Mouse (Mus musculus): ENCODE results near the gene Krba1. TPM values are rescaled to one million over a fixed set of nuclear protein-coding genes. Genes with fewer than 3 reads are reported as not detected.

The Krba1 gene
- polyA plus RNA-seq, 1 experiment from 2014 or later = 25.4 TPM

Small RNA genes within 50 kb of the gene (microRNA-seq; reads per million reads assigned to microRNA genes)
- not detected for gene Gm24325

Other genes with a start within 250 kb of the Krba1 start
- 22.0 and 22.5 TPM in 2 replicates for gene Zfp467, start 50.2 kb downstream of the Krba1 start, polyA plus RNA-seq (2015; fragmentation: Nextera tagmentation; extraction: Ambion mirVana)
- 0.14 and 0.25 TPM in 2 replicates for gene Sspo, start 52.6 kb downstream of the Krba1 start, polyA plus RNA-seq (2015; fragmentation: Nextera tagmentation; extraction: Ambion mirVana)
- gene Atp6v0e2, start 142.0 kb downstream of the Krba1 start, polyA plus RNA-seq (2015; fragmentation: Nextera tagmentation; extraction: Ambion mirVana) = 184 and 189 TPM in 2 replicates
- 20.8 and 22.1 TPM in 2 replicates for gene Lrrc61, start 159.2 kb downstream of the Krba1 start, polyA plus RNA-seq (2015; fragmentation: Nextera tagmentation; extraction: Ambion mirVana)
- 5.2 and 6.0 TPM in 2 replicates for gene Rarres2, start 177.2 kb downstream of the Krba1 start, polyA plus RNA-seq (2015; fragmentation: Nextera tagmentation; extraction: Ambion mirVana)
- 0.56 TPM in 1 of 2 replicates, not detected in the other for gene Gm45021, start 194.0 kb downstream of the Krba1 start, polyA plus RNA-seq (2015; fragmentation: Nextera tagmentation; extraction: Ambion mirVana)
- 39.3 and 41.8 TPM in 2 replicates for gene Repin1, start 198.3 kb downstream of the Krba1 start, polyA plus RNA-seq (2015; fragmentation: Nextera tagmentation; extraction: Ambion mirVana)
- gene Gm44965, start 198.4 kb downstream of the Krba1 start, polyA plus RNA-seq (2015; fragmentation: Nextera tagmentation; extraction: Ambion mirVana) = not detected in 2 replicates
- gene Zfp775, start 206.5 kb downstream of the Krba1 start, polyA plus RNA-seq (2015; fragmentation: Nextera tagmentation; extraction: Ambion mirVana) = 14.7 and 15.0 TPM in 2 replicates
- gene AI854703, start 231.2 kb downstream of the Krba1 start, polyA plus RNA-seq (2015; fragmentation: Nextera tagmentation; extraction: Ambion mirVana) = 13.1 and 13.2 TPM in 2 replicates

All from hindbrain, embryonic 13.5 days (tissue).